In genomic region chr2:148623067-148623466, GRCm38 (mm10) we compare ENCODE assay signal across 20 mouse cellular contexts. TPM values are rescaled to one million over a fixed set of nuclear protein-coding genes. Genes with fewer than 3 reads are reported as not detected.
A peak's percentile ranks its signal among the peaks of the same experiment; 100 is the strongest.
DNase-seq lines count a peak whose midpoint lies in the region; ATAC-seq lines count a peak whose summit lies in the region.
"Had no signal": no experiment of that assay in that cellular context is flagged by ENCODE, and none has a peak within 500 bp of the region (broad histone marks: within the 10 kb centered on the region; RNA-seq: fewer than 3 reads in every experiment).

No protein-coding gene starts in this region.

- DNase-seq in heart, adult 11 months = peak; percentile 81
- DNase-seq in heart, postnatal 4 days = no peak
- no peak for DNase-seq in adrenal gland, postnatal 10 days
- DNase-seq in right cerebral cortex, postnatal 14 days = no peak
- no peak for DNase-seq in kidney, adult 11 months
- DNase-seq: adrenal gland, adult 8-10 months; adrenal gland, postnatal 25 days; cerebellum, adult 11 months; cerebellum, adult 18-20 months; cerebellum, adult 8-10 months; cerebellum, adult 9-11 months; cerebellum, postnatal 14 days; cerebellum, postnatal 36 days; forebrain, postnatal 0 days had no signal

- ATAC-seq in common myeloid progenitor, adult 5-6 weeks (replicated peaks; ENCODE audit: low read depth, poor library complexity, severe bottlenecking) = 0 out of 2 replicates have a peak, but pooled peaks have one; percentile 25
- ATAC-seq in megakaryocyte, adult 5-6 weeks (ENCODE audit: poor library complexity, severe bottlenecking) = peak; percentile 33; the same call in 1 of the 2 replicates
- 0 out of 2 replicates have a peak, but pooled peaks have one; percentile 17 for ATAC-seq in megakaryocyte progenitor cell, adult 5-6 weeks (replicated peaks; ENCODE audit: poor library complexity)
- ATAC-seq: activated CD4-positive, CD25-positive, alpha-beta regulatory T cell, adult 4 months; forebrain, embryonic 13.5 days; forebrain, embryonic 15.5 days; forebrain, postnatal 0 days had no signal

RNA-seq across cellular contexts. Expression of gene Nxt1, which starts 49.3 kb away (rescaled TPM):
- total RNA-seq in heart, postnatal 4 days (2021) = 10 to 100 TPM; 19.1 to 21.5 TPM
- total RNA-seq in common myeloid progenitor, adult 5-6 weeks (2017) = 34.9 and 40.3 TPM in 2 replicates
- 66.4 and 80.3 TPM in 2 replicates for total RNA-seq in megakaryocyte, adult 5-6 weeks (2015)
- total RNA-seq in megakaryocyte, adult 5-6 weeks (2017) = 26.9 and 39.4 TPM in 2 replicates
- total RNA-seq in megakaryocyte progenitor cell, adult 5-6 weeks (2015) = 109 and 113 TPM in 2 replicates
- 48.6 and 50.6 TPM in 2 replicates for total RNA-seq in megakaryocyte progenitor cell, adult 5-6 weeks (2017)
- total RNA-seq in adrenal gland, postnatal 10 days (2021) = 10 to 100 TPM; 20.0 to 22.6 TPM

RNA-seq across cellular contexts. Expression of gene Gzf1, which starts 57.8 kb away (rescaled TPM):
- 10 to 100 TPM; 19.9 to 21.3 TPM for total RNA-seq in heart, postnatal 4 days (2021)
- total RNA-seq in common myeloid progenitor, adult 5-6 weeks (2017) = 14.1 and 20.6 TPM in 2 replicates
- total RNA-seq in megakaryocyte, adult 5-6 weeks (2015) = 10.7 and 14.5 TPM in 2 replicates
- 14.4 and 15.0 TPM in 2 replicates for total RNA-seq in megakaryocyte, adult 5-6 weeks (2017)
- 15.4 and 16.1 TPM in 2 replicates for total RNA-seq in megakaryocyte progenitor cell, adult 5-6 weeks (2015)
- total RNA-seq in megakaryocyte progenitor cell, adult 5-6 weeks (2017) = 18.7 and 20.9 TPM in 2 replicates
- 10 to 100 TPM; 28.1 to 31.7 TPM for total RNA-seq in adrenal gland, postnatal 10 days (2021)
